In genomic region chr5:33651541-33651920, GRCm38 (mm10) we compare ENCODE assay signal across 8 mouse cellular contexts. TPM values are rescaled to one million over a fixed set of nuclear protein-coding genes. Genes with fewer than 3 reads are reported as not detected.
DNase-seq lines count a peak whose midpoint lies in the region; ATAC-seq and TF ChIP-seq lines count a peak whose summit lies in the region.

No protein-coding gene starts in this region.

- H3K27ac ChIP-seq in kidney, embryonic 15.5 days: peak overlapping the region; percentile 99
- H3K27ac ChIP-seq in bone marrow macrophage, adult 2 months (ENCODE audit: insufficient read depth, low read depth, low read length): peak overlapping the region; percentile 91
- peak overlapping the region; percentile 98 for H3K27ac ChIP-seq in hindbrain, embryonic 13.5 days
- H3K27ac ChIP-seq in midbrain, embryonic 13.5 days: peak overlapping the region; percentile 96

- WGBS in kidney, embryonic 15.5 days: under 1% methylated on average over 11 of the region's 11 CpGs
- WGBS in hindbrain, embryonic 13.5 days: 1% methylated on average over 11 of the region's 11 CpGs
- under 1% methylated on average over 11 of the region's 11 CpGs for WGBS in midbrain, embryonic 13.5 days

- peak overlapping the region; percentile 68 for H3K4me2 ChIP-seq in kidney, embryonic 15.5 days
- H3K4me2 ChIP-seq in hindbrain, embryonic 13.5 days: peak overlapping the region; percentile 70
- H3K4me2 ChIP-seq in midbrain, embryonic 13.5 days (replicated peaks): peak overlapping the region; percentile 79

- no peaks in the 10 kb centered on the region for H3K9me3 ChIP-seq in kidney, embryonic 15.5 days (replicated peaks)
- no peaks in the 10 kb centered on the region for H3K9me3 ChIP-seq in hindbrain, embryonic 13.5 days
- no peaks in the 10 kb centered on the region for H3K9me3 ChIP-seq in midbrain, embryonic 13.5 days

- H3K36me3 ChIP-seq in kidney, embryonic 15.5 days: peaks cover 69% of the 10 kb centered on the region
- H3K36me3 ChIP-seq in hindbrain, embryonic 13.5 days: peaks cover 46% of the 10 kb centered on the region
- H3K36me3 ChIP-seq in midbrain, embryonic 13.5 days: peaks cover 50% of the 10 kb centered on the region

- no peak for DNase-seq in kidney, postnatal 14 days
- no peak for DNase-seq in ovary, postnatal 10 days (ENCODE audit: low spot score)
- DNase-seq in cerebellum, adult 9-11 months: no peak
- DNase-seq in frontal cortex, postnatal 10 days (ENCODE audit: low spot score in 2 of 2): no peak

- TF ChIP-seq CTCF in bone marrow macrophage, adult 2 months (IDR thresholded peaks at IDR 0.05; ENCODE audit: low read depth, low read length): no peak

- ATAC-seq in kidney, embryonic 15.5 days (replicated peaks; ENCODE audit: low FRiP score): no peak
- no peak; the same call in none of the 2 replicates for ATAC-seq in hindbrain, embryonic 13.5 days (ENCODE audit: low FRiP score)
- ATAC-seq in midbrain, embryonic 13.5 days: no peak

- no peak for TF ChIP-seq POLR2A in bone marrow macrophage, adult 2 months (IDR thresholded peaks at IDR 0.05; ENCODE audit: borderline replicate concordance, low read depth, low read length)

- peak overlapping the region; percentile 79 for H3K9ac ChIP-seq in kidney, embryonic 15.5 days
- peak overlapping the region; percentile 84 for H3K9ac ChIP-seq in hindbrain, embryonic 13.5 days
- H3K9ac ChIP-seq in midbrain, embryonic 13.5 days (replicated peaks): peak overlapping the region; percentile 78

- peaks cover 46% of the 10 kb centered on the region for H3K4me1 ChIP-seq in kidney, embryonic 15.5 days
- peaks cover 21% of the 10 kb centered on the region for H3K4me1 ChIP-seq in bone marrow macrophage, adult 2 months (ENCODE audit: control insufficient read depth, insufficient read depth, low read length)
- H3K4me1 ChIP-seq in hindbrain, embryonic 13.5 days (replicated peaks): peaks cover 41% of the 10 kb centered on the region
- peaks cover 42% of the 10 kb centered on the region for H3K4me1 ChIP-seq in midbrain, embryonic 13.5 days (replicated peaks)

- H3K27me3 ChIP-seq in kidney, embryonic 15.5 days: no peaks in the 10 kb centered on the region
- H3K27me3 ChIP-seq in hindbrain, embryonic 13.5 days: no peaks in the 10 kb centered on the region
- H3K27me3 ChIP-seq in midbrain, embryonic 13.5 days: no peaks in the 10 kb centered on the region

- H3K4me3 ChIP-seq in kidney, embryonic 15.5 days (replicated peaks): peak overlapping the region; percentile 83
- H3K4me3 ChIP-seq in bone marrow macrophage, adult 2 months (ENCODE audit: insufficient read depth, low read length): peak overlapping the region; percentile 79
- peak overlapping the region; percentile 81 for H3K4me3 ChIP-seq in hindbrain, embryonic 13.5 days
- peak overlapping the region; percentile 67 for H3K4me3 ChIP-seq in midbrain, embryonic 13.5 days (replicated peaks)

RNA-seq across cellular contexts. Expression of gene Slbp, which starts 0.8 kb away (rescaled TPM):
- 238 and 247 TPM in 2 replicates for polyA plus RNA-seq in kidney, embryonic 15.5 days (2015; fragmentation: Nextera tagmentation; extraction: Ambion mirVana)
- 77.1 and 84.1 TPM in 2 replicates for polyA plus RNA-seq in bone marrow macrophage, adult 2 months (2012; ENCODE audit: insufficient read depth, insufficient read length, missing spikeins)
- 126 and 130 TPM in 2 replicates for polyA plus RNA-seq in hindbrain, embryonic 13.5 days (2015; fragmentation: Nextera tagmentation; extraction: Ambion mirVana)
- polyA plus RNA-seq in midbrain, embryonic 13.5 days (2015; fragmentation: Nextera tagmentation; extraction: Ambion mirVana): 143 and 151 TPM in 2 replicates

RNA-seq across cellular contexts. Expression of gene Tacc3, which starts 6.4 kb away (rescaled TPM):
- polyA plus RNA-seq in kidney, embryonic 15.5 days (2015; fragmentation: Nextera tagmentation; extraction: Ambion mirVana): 192 and 195 TPM in 2 replicates
- polyA plus RNA-seq in bone marrow macrophage, adult 2 months (2012; ENCODE audit: insufficient read depth, insufficient read length, missing spikeins): 58.6 and 69.4 TPM in 2 replicates
- polyA plus RNA-seq in hindbrain, embryonic 13.5 days (2015; fragmentation: Nextera tagmentation; extraction: Ambion mirVana): 48.8 and 57.0 TPM in 2 replicates
- polyA plus RNA-seq in midbrain, embryonic 13.5 days (2015; fragmentation: Nextera tagmentation; extraction: Ambion mirVana): 84.6 and 88.0 TPM in 2 replicates

RNA-seq across cellular contexts. Expression of gene Tmem129, which starts 6.7 kb away (rescaled TPM):
- 37.4 and 37.5 TPM in 2 replicates for polyA plus RNA-seq in kidney, embryonic 15.5 days (2015; fragmentation: Nextera tagmentation; extraction: Ambion mirVana)
- polyA plus RNA-seq in bone marrow macrophage, adult 2 months (2012; ENCODE audit: insufficient read depth, insufficient read length, missing spikeins): 11.4 and 14.4 TPM in 2 replicates
- 28.2 and 28.7 TPM in 2 replicates for polyA plus RNA-seq in hindbrain, embryonic 13.5 days (2015; fragmentation: Nextera tagmentation; extraction: Ambion mirVana)
- 31.8 and 33.2 TPM in 2 replicates for polyA plus RNA-seq in midbrain, embryonic 13.5 days (2015; fragmentation: Nextera tagmentation; extraction: Ambion mirVana)

RNA-seq across cellular contexts. Expression of gene Gm9903, which starts 21.8 kb away (rescaled TPM):
- 0.36 and 0.79 TPM in 2 replicates for polyA plus RNA-seq in kidney, embryonic 15.5 days (2015; fragmentation: Nextera tagmentation; extraction: Ambion mirVana)
- polyA plus RNA-seq in bone marrow macrophage, adult 2 months (2012; ENCODE audit: insufficient read depth, insufficient read length, missing spikeins): 0.61 TPM in 1 of 2 replicates, not detected in the other
- polyA plus RNA-seq in hindbrain, embryonic 13.5 days (2015; fragmentation: Nextera tagmentation; extraction: Ambion mirVana): 0.86 and 0.87 TPM in 2 replicates
- polyA plus RNA-seq in midbrain, embryonic 13.5 days (2015; fragmentation: Nextera tagmentation; extraction: Ambion mirVana): 0.85 TPM in 2 replicates

RNA-seq across cellular contexts. Expression of gene Fam53a, which starts 22.1 kb away (rescaled TPM):
- polyA plus RNA-seq in kidney, embryonic 15.5 days (2015; fragmentation: Nextera tagmentation; extraction: Ambion mirVana): 54.5 and 60.4 TPM in 2 replicates
- 16.0 and 17.8 TPM in 2 replicates for polyA plus RNA-seq in bone marrow macrophage, adult 2 months (2012; ENCODE audit: insufficient read depth, insufficient read length, missing spikeins)
- 35.8 and 37.2 TPM in 2 replicates for polyA plus RNA-seq in hindbrain, embryonic 13.5 days (2015; fragmentation: Nextera tagmentation; extraction: Ambion mirVana)
- polyA plus RNA-seq in midbrain, embryonic 13.5 days (2015; fragmentation: Nextera tagmentation; extraction: Ambion mirVana): 36.0 and 41.3 TPM in 2 replicates
